Mouse (Mus musculus) right cerebral cortex, postnatal 10 days (tissue): ENCODE results near the gene Mex3d.
A peak's percentile ranks its signal among the peaks of the same experiment; 100 is the strongest.

Experiments
- DNase-seq, 2 experiments: peaks; one replicate each; pipeline ENCODE4 v3.0.0; 2021; ENCODE audit warnings: low spot score in 2 of 2

Mex3d gene

DNA sequence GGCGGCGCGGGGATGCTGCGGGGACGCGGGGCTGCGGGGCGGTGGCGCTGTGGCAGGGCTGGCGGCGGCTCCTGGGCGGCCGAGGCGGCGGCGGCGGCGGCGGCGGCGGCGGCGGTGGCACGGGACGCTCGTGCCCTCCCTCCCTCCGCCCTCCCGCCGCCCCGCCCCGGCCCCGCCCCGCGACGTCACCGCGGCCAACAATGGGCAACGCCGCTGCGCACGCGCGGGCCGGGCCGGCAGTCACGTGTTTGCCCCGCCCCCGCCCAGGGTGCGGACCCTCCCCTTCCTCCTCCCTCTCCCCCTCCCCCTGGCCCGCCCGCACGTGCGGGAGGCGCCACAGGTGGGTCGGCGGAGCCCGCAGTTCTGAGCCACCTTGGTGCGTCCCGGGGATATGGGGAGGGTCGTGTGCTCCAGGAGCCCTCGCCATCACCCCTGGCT, at the start of gene Mex3d:
Mex3d (minus strand) TSS at position 138 of the 438 bp plus-strand sequence.
- DNase-seq: peak; percentile 92 to 95

GRCm38 (mm10) chr10:80436276-80436675, 48.8 kb upstream of the Mex3d start:
- DNase-seq: no peak

DNA sequence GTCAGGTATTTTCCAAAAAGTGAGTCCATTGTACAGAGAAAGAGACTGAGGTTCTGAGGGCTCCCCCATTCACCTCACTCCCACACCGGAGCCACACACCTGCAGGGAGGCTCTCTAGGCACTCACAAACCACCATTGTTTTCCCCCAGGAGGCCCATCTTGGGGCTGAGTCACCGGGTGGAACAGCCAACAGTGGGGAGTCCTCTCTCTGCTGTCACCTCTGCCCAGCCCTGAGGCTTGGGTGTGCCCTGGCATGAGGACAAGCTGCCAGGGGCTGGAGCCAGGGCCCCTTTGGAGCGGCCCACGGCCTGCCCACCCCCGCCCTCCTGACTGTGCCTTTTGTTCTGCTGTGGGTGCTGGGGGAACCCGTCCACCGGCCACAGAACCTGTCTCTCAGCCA, 48.3 kb upstream of the Mex3d start:
- DNase-seq: no peak

DNA sequence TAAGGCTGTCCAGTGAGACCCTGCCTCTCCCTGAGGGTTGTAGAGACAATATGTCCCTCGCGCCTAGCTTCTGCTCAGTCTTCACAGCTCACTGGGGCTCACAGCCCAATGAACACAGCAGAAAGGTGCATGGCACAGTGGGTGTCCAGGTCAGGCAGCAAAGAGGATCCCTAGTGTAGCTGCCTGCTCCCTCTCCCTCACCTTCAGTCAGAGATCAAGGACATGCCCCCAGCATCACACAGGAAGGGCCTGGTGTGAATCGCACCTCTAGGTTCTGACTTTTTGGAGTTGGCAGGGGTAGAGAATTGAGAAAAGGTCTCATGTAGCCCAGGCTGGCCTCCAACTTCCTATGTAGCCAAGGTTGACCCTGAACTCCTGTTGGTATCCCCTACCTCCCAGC, 47.4 kb upstream of the Mex3d start:
- DNase-seq: peak in 1 of 2 experiments; percentile 32

DNA sequence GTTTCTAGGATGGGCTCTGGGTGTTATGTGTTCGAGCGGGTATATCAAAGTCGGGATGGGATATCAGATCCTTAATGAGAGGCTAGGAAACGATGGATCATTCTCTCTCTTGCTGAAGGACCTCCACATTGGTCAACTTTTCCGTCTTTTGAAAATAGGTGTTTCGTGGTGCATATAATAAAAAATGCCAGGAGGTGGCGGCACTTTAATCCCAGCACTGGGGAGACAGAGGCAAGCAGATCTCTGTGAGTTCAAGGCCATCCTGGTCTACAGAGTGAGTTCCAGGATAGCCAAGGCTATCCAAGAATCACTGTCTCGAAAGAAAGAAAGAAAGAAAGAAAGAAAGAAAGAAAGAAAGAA, 46.8 kb upstream of the Mex3d start:
- no peak for DNase-seq

DNA sequence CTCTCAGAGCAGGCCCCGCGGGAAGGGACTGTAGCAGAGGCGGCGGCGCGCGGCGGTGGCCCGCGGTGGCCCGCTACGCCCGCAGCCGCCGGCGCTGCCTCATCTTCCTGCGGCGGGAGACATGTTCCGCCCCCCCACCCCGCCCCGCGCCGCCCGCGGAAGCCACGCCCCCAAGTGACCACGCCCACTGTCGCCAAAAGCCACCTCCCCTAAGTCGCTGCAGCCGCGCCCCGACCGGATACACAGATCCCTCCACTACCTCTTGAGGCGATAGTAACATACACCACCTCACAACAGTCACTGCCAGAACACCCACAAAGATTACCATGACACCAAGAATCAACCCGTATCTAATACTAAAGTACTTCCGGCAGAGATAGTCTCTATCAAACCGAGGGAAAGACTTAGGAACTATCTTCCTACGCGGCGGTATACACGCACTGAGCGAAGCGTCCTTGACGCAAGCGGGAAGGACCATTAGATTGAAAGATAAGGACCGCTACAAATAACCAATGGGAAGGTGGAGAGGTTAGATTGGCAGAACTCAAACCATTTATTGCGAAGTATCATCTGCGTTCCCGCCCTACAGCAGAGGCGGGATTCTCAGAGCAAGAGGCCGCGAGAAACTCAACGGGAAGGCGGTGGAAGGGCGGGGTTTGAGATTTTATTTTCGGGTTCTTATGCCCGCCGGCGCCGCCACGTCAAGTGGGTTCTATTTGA, 46.2 kb upstream of the Mex3d start, which contains the start of gene Tcf3:
Tcf3 (minus strand) TSS at position 135 of the 720 bp plus-strand sequence.
- peak; percentile 97 to 98 for DNase-seq

- DNase-seq: peak in 1 of 2 experiments; percentile 55
Observed at GRCm38 (mm10) chr10:80432936-80433512, 45.6 kb upstream of the Mex3d start.

DNA sequence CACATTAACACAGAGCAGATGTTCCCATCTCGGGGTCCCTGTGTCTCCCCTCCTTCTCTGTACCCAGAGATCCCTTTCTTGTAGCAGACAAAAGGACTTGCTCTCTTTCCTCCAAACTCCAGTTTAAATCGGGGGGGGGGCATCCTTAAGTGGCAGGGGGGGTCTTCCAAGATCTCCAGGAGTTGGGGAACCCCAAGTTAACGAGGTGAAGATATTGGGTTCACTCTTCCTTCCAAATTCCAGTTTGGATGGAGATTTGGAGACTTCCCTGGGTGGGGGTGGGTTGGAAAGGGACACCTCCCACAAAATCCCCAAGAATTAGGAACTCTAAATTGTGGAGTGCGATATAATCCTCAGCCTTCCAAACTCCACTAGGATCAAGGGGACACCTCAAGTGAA, 44.9 kb upstream of the Mex3d start:
- no peak for DNase-seq

DNA sequence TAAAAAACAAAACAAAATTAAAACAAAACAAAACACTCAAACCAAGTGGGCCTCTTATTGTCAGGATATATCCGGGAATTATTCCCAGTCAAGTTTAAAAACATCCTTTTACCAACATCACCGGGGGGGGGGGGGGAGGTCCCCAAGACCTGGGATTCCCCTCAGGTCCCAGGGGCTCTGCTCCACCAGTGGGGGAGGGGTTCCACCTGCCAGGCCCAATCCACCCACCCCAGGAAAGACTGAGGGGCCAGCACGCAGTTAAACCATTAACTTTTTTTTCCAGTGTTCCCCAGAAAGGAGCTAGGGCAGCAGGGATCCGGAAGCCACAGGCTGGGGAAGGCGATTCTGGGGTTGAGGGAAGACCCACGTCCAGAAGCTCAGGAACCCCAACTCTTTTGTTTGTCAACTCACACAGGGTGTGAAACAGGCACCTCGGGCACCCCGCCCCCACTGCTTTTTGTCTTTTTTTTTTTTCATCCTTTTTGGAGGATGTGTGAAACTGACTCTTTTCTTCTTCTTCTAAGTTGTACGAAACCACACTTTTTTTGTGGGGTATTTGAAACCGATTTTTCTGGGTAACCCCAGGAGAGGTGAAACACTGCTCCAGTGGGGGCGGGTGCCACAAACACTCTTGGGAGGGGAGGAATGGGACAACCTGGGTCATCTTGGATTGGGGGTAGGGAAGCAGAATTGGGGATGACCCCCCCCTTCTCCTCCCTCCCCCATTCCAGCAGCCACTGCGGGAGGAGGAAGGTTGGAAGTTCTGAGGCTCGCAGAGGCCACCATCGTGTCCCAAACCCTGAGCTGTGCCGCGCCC, 44.3 kb upstream of the Mex3d start:
- DNase-seq: peak in 1 of 2 experiments; percentile 26

GRCm38 (mm10) chr10:80430375-80430980, 43.0 kb upstream of the Mex3d start:
- DNase-seq: peak in 1 of 2 experiments; percentile 36

DNA sequence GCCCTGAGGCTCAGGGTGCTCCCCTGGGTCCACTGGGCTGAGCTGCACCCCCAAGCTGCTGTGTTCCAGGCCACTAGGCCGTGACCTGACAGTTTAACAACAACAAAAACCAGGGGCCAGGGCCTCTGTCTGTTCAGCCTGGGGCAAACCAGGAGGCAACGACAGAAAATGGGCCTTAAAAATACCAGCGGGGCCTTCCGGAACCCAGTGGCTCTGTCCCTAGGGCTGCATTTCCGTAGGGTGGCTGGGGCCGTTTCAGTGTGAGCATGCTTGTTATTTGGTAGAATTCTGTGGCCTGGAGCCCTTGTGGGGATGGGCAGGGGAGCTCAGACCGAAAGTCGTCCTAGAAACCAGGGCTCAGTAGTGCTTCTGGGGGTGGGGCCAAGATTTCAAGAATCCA, 42.3 kb upstream of the Mex3d start:
- DNase-seq: no peak

GRCm38 (mm10) chr10:80425041-80425440, 37.6 kb upstream of the Mex3d start:
- no peak for DNase-seq

GRCm38 (mm10) chr10:80423562-80423961, 36.1 kb upstream of the Mex3d start:
- no peak for DNase-seq

GRCm38 (mm10) chr10:80421651-80422472, 34.4 kb upstream of the Mex3d start:
- no peak for DNase-seq

DNA sequence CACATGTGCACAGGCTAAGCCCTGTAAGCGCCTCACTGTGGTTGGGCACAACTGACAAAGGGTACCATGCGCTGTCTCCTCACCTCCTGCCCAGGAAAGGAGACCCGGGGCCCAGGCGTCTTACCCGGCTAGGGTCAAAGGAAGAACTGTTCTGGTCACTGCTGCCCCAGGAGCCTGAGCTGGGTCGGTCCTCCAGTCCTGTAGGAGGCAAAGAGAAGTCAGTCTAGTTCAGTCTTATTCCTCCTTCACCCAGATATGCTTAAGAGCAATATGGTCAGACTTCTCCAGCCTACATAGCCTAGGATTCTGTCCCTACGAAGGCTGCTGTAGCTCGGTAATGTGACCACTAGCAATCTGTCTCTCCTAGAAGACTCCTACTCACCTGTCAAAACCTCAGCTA, 33.7 kb upstream of the Mex3d start:
- no peak for DNase-seq

- DNase-seq: no peak
Observed at GRCm38 (mm10) chr10:80420729-80421128, 33.3 kb upstream of the Mex3d start.

- DNase-seq: no peak
Observed at GRCm38 (mm10) chr10:80419419-80419818, 32.0 kb upstream of the Mex3d start.

DNA sequence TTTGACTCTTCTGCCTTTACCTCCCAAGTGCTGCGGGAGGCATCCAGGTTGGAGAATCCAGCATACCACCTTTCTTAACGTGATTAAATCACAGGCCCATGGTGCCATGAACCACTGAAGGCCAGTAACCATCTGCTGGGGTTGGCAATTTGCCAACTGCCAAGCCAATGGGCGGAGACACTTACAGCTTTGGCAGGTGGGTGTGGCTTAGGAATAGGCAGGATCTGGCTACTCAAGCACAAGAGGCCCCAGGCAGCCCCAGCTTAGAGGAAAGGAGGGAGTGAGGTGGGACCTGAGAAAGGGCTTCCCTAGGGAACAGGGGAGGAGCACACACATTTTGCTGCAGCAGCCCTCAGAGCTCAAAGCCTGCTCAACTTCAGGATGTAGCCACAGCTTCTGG, 30.9 kb upstream of the Mex3d start:
- no peak for DNase-seq

DNA sequence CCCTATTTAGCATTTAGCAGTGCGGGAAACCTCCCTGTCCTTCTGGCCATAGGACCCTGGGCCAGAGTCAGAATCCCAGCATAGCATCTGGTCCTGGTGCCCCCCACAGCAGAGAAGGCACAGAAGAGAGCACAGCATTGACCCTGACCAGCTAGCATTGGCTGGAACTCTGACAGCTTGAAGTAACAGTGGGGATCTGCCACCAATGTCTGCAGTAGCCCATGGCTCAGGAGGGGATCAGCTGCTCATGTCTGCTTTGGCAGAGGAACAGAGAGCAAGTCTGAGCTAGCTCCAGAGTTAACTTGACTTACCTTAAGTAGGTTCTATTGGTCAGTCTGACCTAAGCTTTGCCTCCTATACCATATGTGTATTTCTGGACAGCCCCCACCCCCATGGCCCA, 30.4 kb upstream of the Mex3d start:
- DNase-seq: no peak

GRCm38 (mm10) chr10:80417371-80417770, 29.9 kb upstream of the Mex3d start:
- no peak for DNase-seq

- DNase-seq: no peak
Observed at GRCm38 (mm10) chr10:80415566-80415965, 28.1 kb upstream of the Mex3d start.
